Comparison of ENCODE assay signal across 10 mouse cellular contexts in the genomic region with DNA sequence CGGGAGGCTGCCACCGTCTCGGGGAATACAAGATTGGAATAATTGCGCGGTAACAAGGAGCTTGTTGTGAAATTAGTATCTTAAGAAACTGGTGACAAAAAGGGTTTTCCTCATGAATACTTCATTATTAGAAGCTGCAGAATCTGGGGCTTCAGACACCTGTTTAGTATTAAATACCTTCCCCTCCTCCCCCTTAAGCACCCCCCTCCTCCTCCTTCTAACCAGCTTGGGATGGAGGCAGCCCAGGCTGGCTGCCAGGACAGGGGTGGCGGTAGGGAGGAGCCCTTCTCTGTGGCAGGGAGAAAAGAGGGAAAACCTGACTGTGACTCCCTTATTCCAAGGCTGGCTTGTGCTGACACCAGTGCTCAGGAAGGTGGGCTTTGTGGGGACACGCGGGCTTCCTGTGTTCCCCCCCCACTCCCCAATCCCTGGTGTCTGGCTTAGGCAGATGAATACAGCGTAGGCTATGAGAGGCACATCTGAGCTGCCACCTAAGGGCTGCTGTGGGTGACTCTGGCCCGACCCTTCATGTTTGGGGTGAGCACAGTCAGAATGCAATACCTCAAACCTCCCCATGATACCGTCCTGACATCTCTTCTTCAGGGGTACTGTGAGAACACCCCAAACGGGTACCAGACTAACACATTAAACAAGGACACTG. TPM values are rescaled to one million over a fixed set of nuclear protein-coding genes. Genes with fewer than 3 reads are reported as not detected.
A peak's percentile ranks its signal among the peaks of the same experiment; 100 is the strongest.
DNase-seq lines count a peak whose midpoint lies in the region; ATAC-seq and TF ChIP-seq lines count a peak whose summit lies in the region.
"Had no signal": no experiment of that assay in that cellular context is flagged by ENCODE, and none has a peak within 500 bp of the region (broad histone marks: within the 10 kb centered on the region; RNA-seq: fewer than 3 reads in every experiment).

No protein-coding gene starts in this region.

- intact Hi-C loops in gastrocnemius, adult 2 months (cut with DNase I), result no loop called here

- no peak for ATAC-seq in lung, postnatal 0 days
- ATAC-seq in embryonic facial prominence, embryonic 13.5 days (ENCODE audit: insufficient number of reproducible peaks, insufficient read depth, low FRiP score, low TSS enrichment, low read depth), result no peak
- ATAC-seq in hindbrain, embryonic 14.5 days (ENCODE audit: low FRiP score), result no peak
- ATAC-seq in midbrain, embryonic 15.5 days (replicated peaks), result no peak
- ATAC-seq in heart, embryonic 12.5 days (ENCODE audit: insufficient number of reproducible peaks, low FRiP score), result no peak

- no peak for TF ChIP-seq EP300 in lung, postnatal 0 days (IDR thresholded peaks at IDR 0.05)

- no peak overlapping the region for H3K4me2 ChIP-seq in lung, postnatal 0 days (replicated peaks; ENCODE audit: low read depth, low read length)
- H3K4me2 ChIP-seq in embryonic facial prominence, embryonic 13.5 days, result peak overlapping the region; percentile 14
- H3K4me2 ChIP-seq in hindbrain, embryonic 14.5 days (replicated peaks), result peak overlapping the region; percentile 17
- no peak overlapping the region for H3K4me2 ChIP-seq in midbrain, embryonic 15.5 days
- no peak overlapping the region for H3K4me2 ChIP-seq in heart, embryonic 12.5 days
- H3K4me2 ChIP-seq: liver, embryonic 13.5 days had no signal

- peaks cover 43% of the 10 kb centered on the region for H3K4me1 ChIP-seq in lung, postnatal 0 days (ENCODE audit: insufficient read depth, low read depth, low read length)
- peaks cover 74% of the 10 kb centered on the region for H3K4me1 ChIP-seq in embryonic facial prominence, embryonic 13.5 days
- peaks cover 68% of the 10 kb centered on the region for H3K4me1 ChIP-seq in hindbrain, embryonic 14.5 days (replicated peaks; ENCODE audit: control insufficient read depth, insufficient read depth, low read length)
- H3K4me1 ChIP-seq in midbrain, embryonic 15.5 days, result peaks cover 80% of the 10 kb centered on the region
- peaks cover 67% of the 10 kb centered on the region for H3K4me1 ChIP-seq in heart, embryonic 12.5 days (replicated peaks)

- 0 out of 2 replicates have a peak overlapping the region, but pooled peaks have one; percentile 88 for H3K27ac ChIP-seq in lung, postnatal 0 days (ENCODE audit: low read length)
- no peak overlapping the region for H3K27ac ChIP-seq in embryonic facial prominence, embryonic 13.5 days
- H3K27ac ChIP-seq in hindbrain, embryonic 14.5 days, result peak overlapping the region; percentile 63; the same call in 1 of the 2 replicates
- peak overlapping the region; percentile 66 for H3K27ac ChIP-seq in midbrain, embryonic 15.5 days
- no peak overlapping the region for H3K27ac ChIP-seq in gastrocnemius, adult 2 months
- H3K27ac ChIP-seq in heart, embryonic 12.5 days (ENCODE audit: poor library complexity, severe bottlenecking), result no peak overlapping the region
- H3K27ac ChIP-seq: layer of hippocampus, adult 2 months had no signal

- no peaks in the 10 kb centered on the region for H3K27me3 ChIP-seq in lung, postnatal 0 days (replicated peaks; ENCODE audit: insufficient read depth, low read length)
- H3K27me3 ChIP-seq in embryonic facial prominence, embryonic 13.5 days, result peaks cover 17% of the 10 kb centered on the region
- no peaks in the 10 kb centered on the region for H3K27me3 ChIP-seq in hindbrain, embryonic 14.5 days (ENCODE audit: control insufficient read depth, insufficient read depth, low read length)
- no peaks in the 10 kb centered on the region for H3K27me3 ChIP-seq in midbrain, embryonic 15.5 days (replicated peaks)
- H3K27me3 ChIP-seq in heart, embryonic 12.5 days (replicated peaks), result peaks cover 27% of the 10 kb centered on the region
- H3K27me3 ChIP-seq: liver, embryonic 13.5 days had no signal

- no peaks in the 10 kb centered on the region for H3K36me3 ChIP-seq in lung, postnatal 0 days (ENCODE audit: insufficient read depth, low read length)
- H3K36me3 ChIP-seq in embryonic facial prominence, embryonic 13.5 days, result no peaks in the 10 kb centered on the region
- H3K36me3 ChIP-seq in hindbrain, embryonic 14.5 days (replicated peaks; ENCODE audit: control insufficient read depth, insufficient read depth), result peaks cover 7% of the 10 kb centered on the region; the same call in 1 of the 2 replicates
- no peaks in the 10 kb centered on the region for H3K36me3 ChIP-seq in midbrain, embryonic 15.5 days (replicated peaks)
- H3K36me3 ChIP-seq in heart, embryonic 12.5 days, result no peaks in the 10 kb centered on the region
- H3K36me3 ChIP-seq: liver, embryonic 13.5 days had no signal

- no peaks in the 10 kb centered on the region for H3K9me3 ChIP-seq in lung, postnatal 0 days (ENCODE audit: low read length)
- no peaks in the 10 kb centered on the region for H3K9me3 ChIP-seq in embryonic facial prominence, embryonic 13.5 days
- no peaks in the 10 kb centered on the region for H3K9me3 ChIP-seq in hindbrain, embryonic 14.5 days (ENCODE audit: control insufficient read depth, low read length)
- H3K9me3 ChIP-seq in midbrain, embryonic 15.5 days, result no peaks in the 10 kb centered on the region
- no peaks in the 10 kb centered on the region for H3K9me3 ChIP-seq in heart, embryonic 12.5 days (replicated peaks)
- H3K9me3 ChIP-seq: liver, embryonic 13.5 days had no signal

- WGBS in lung, postnatal 0 days, result 63% methylated on average over 11 of the region's 12 CpGs
- WGBS in embryonic facial prominence, embryonic 13.5 days, result 41% methylated on average over 12 of the region's 12 CpGs
- WGBS in hindbrain, embryonic 14.5 days, result 51% methylated on average over 12 of the region's 12 CpGs
- WGBS in midbrain, embryonic 15.5 days, result 45% methylated on average over 12 of the region's 12 CpGs
- 66% methylated on average over 12 of the region's 12 CpGs for WGBS in heart, embryonic 12.5 days

- DNase-seq in lung, postnatal 0 days (ENCODE audit: low spot score), result no peak
- DNase-seq in lung, postnatal 10 days, result no peak
- DNase-seq in hindbrain, embryonic 14.5 days (ENCODE audit: low spot score), result no peak
- DNase-seq in right cerebral cortex, postnatal 4 days, result no peak
- DNase-seq in gastrocnemius, adult 2 months, result no peak
- DNase-seq: liver, embryonic 13.5 days had no signal

- no peak overlapping the region for H3K9ac ChIP-seq in lung, postnatal 0 days (replicated peaks; ENCODE audit: low read depth)
- H3K9ac ChIP-seq in embryonic facial prominence, embryonic 13.5 days, result no peak overlapping the region
- H3K9ac ChIP-seq in hindbrain, embryonic 14.5 days, result peak overlapping the region; percentile 43
- H3K9ac ChIP-seq in midbrain, embryonic 15.5 days, result peak overlapping the region; percentile 12; the same call in 1 of the 2 replicates
- H3K9ac ChIP-seq in heart, embryonic 12.5 days, result no peak overlapping the region
- H3K9ac ChIP-seq: liver, embryonic 13.5 days had no signal

- TF ChIP-seq CTCF in lung, postnatal 0 days (IDR thresholded peaks at IDR 0.05), result no peak
- TF ChIP-seq CTCF in gastrocnemius, adult 2 months (IDR thresholded peaks at IDR 0.05), result no peak

- no peak overlapping the region for H3K4me3 ChIP-seq in lung, postnatal 0 days (ENCODE audit: low read depth, low read length)
- H3K4me3 ChIP-seq in embryonic facial prominence, embryonic 13.5 days, result no peak overlapping the region
- no peak overlapping the region for H3K4me3 ChIP-seq in hindbrain, embryonic 14.5 days (replicated peaks; ENCODE audit: low read length)
- no peak overlapping the region for H3K4me3 ChIP-seq in midbrain, embryonic 15.5 days
- H3K4me3 ChIP-seq in gastrocnemius, adult 2 months, result no peak overlapping the region
- H3K4me3 ChIP-seq in heart, embryonic 12.5 days, result no peak overlapping the region
- H3K4me3 ChIP-seq: layer of hippocampus, adult 2 months; liver, embryonic 13.5 days had no signal

RNA-seq across cellular contexts. Expression of a gene that starts 25.5 kb away (rescaled TPM):
- 1.9 and 2.3 TPM in 2 replicates for polyA plus RNA-seq in lung, postnatal 0 days (2015; fragmentation: Nextera tagmentation; extraction: Ambion mirVana)
- polyA plus RNA-seq in embryonic facial prominence, embryonic 13.5 days (2015; fragmentation: Nextera tagmentation; extraction: Ambion mirVana), result 1.2 and 1.3 TPM in 2 replicates
- 6.6 and 6.7 TPM in 2 replicates for polyA plus RNA-seq in hindbrain, embryonic 14.5 days (2014; fragmentation: Nextera tagmentation; extraction: Ambion mirVana)
- polyA plus RNA-seq in midbrain, embryonic 15.5 days (2015; fragmentation: Nextera tagmentation; extraction: Ambion mirVana), result 7.1 and 8.1 TPM in 2 replicates
- total RNA-seq in gastrocnemius, adult 2 months (2021), result 1 to 10 TPM in 1 of 2 experiments, under 1 TPM in 1; 0.18 to 1.1 TPM
- polyA plus RNA-seq in heart, embryonic 12.5 days (2016; fragmentation: Nextera tagmentation; extraction: Ambion mirVana), result 0.63 and 1.1 TPM in 2 replicates

Comparison
In these comparisons a context has a peak if more than half of its experiments do, and no peak if none do; other contexts are left out.
1. H3K27ac ChIP-seq: peak in lung, postnatal 0 days (single experiment), hindbrain, embryonic 14.5 days (single experiment) and midbrain, embryonic 15.5 days (single experiment); none in embryonic facial prominence, embryonic 13.5 days (single experiment), gastrocnemius, adult 2 months (single experiment) and heart, embryonic 12.5 days (single experiment).
2. H3K4me2 ChIP-seq: peak in embryonic facial prominence, embryonic 13.5 days (single experiment) and hindbrain, embryonic 14.5 days (single experiment); none in lung, postnatal 0 days (single experiment), midbrain, embryonic 15.5 days (single experiment) and heart, embryonic 12.5 days (single experiment).
3. H3K9ac ChIP-seq: peak in hindbrain, embryonic 14.5 days (single experiment) and midbrain, embryonic 15.5 days (single experiment); none in lung, postnatal 0 days (single experiment), embryonic facial prominence, embryonic 13.5 days (single experiment) and heart, embryonic 12.5 days (single experiment).